Mouse (Mus musculus): ENCODE measurements around the gene Cldnd1. TPM values are rescaled to one million over a fixed set of nuclear protein-coding genes. Genes with fewer than 3 reads are reported as not detected.

The Cldnd1 gene
- polyA plus RNA-seq, 1 experiment from 2014 or later = 92.7 TPM

DNA sequence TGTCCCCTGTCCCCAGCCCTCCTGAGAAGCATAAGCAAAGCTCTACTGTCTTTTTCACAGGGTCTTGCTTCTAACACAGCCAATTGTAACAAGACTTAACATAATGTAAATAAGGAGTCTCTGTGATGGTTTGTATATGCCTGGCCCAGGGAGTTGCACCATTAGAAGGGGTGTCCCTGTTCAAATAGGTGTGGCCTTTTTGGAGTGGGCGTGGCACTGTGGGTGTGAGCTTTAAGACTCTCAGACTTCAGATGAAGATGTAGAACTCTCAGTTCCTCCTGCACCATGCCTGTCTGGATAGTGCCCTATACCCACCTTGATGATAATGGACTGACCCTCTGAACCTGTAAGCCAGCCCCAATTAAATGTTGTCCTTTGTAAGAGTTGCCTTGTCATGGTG is 11.1 kb downstream of the Cldnd1 start:
- Histone ChIP-seq H3K27ac (replicated peaks) (no peak overlapping the region), H3K9ac (ENCODE audit: low read length) (no peak overlapping the region), H3K9me3 (ENCODE audit: control insufficient read depth, low read length) (no peaks in the 10 kb centered on the region), H3K36me3 (ENCODE audit: control insufficient read depth, insufficient read depth, low read length) (no peaks in the 10 kb centered on the region), H3K27me3 (ENCODE audit: control insufficient read depth, insufficient read depth, low read length) (no peaks in the 10 kb centered on the region), H3K4me1 (replicated peaks; ENCODE audit: control insufficient read depth, insufficient read depth) (no peaks in the 10 kb centered on the region), H3K4me2 (replicated peaks; ENCODE audit: low read depth) (no peak overlapping the region), H3K4me3 (ENCODE audit: low read depth, low read length) (no peak overlapping the region)
- DNase-seq (ENCODE audit: low spot score) (no peak), ATAC-seq (ENCODE audit: low FRiP score, low TSS enrichment) (no peak)
- TF ChIP-seq EP300 (optimal IDR thresholded peaks at IDR 0.05) = no peak
- no peak for TF ChIP-seq CTCF (IDR thresholded peaks at IDR 0.05; ENCODE audit: low read depth)
- 73% methylated on average over 1 of the region's 1 CpGs for WGBS

GRCm38 (mm10) chr16:58740751-58741150 is 13.0 kb downstream of the Cldnd1 start:
- DNase-seq (ENCODE audit: low spot score) (no peak), ATAC-seq (ENCODE audit: low FRiP score, low TSS enrichment) (no peak)
- 92% methylated on average over 5 of the region's 5 CpGs for WGBS

GRCm38 (mm10) chr16:58746715-58747114 is 19.0 kb downstream of the Cldnd1 start:
- WGBS = 57% methylated on average over 4 of the region's 4 CpGs
- DNase-seq (ENCODE audit: low spot score) = no peak

More at GRCm38 (mm10) chr16:58740751-58741150, 13.0 kb downstream of the Cldnd1 start:
- Histone ChIP-seq H3K4me3 (ENCODE audit: low read depth, low read length) (no peak overlapping the region), H3K4me1 (replicated peaks; ENCODE audit: control insufficient read depth, insufficient read depth) (no peaks in the 10 kb centered on the region), H3K27ac (replicated peaks) (no peak overlapping the region), H3K27me3 (ENCODE audit: control insufficient read depth, insufficient read depth, low read length) (no peaks in the 10 kb centered on the region), H3K9me3 (ENCODE audit: control insufficient read depth, low read length) (no peaks in the 10 kb centered on the region), H3K9ac (ENCODE audit: low read length) (no peak overlapping the region), H3K4me2 (replicated peaks; ENCODE audit: low read depth) (no peak overlapping the region), H3K36me3 (ENCODE audit: control insufficient read depth, insufficient read depth, low read length) (no peaks in the 10 kb centered on the region)
- TF ChIP-seq CTCF (IDR thresholded peaks at IDR 0.05; ENCODE audit: low read depth) (no peak), EP300 (optimal IDR thresholded peaks at IDR 0.05) (no peak)

DNA sequence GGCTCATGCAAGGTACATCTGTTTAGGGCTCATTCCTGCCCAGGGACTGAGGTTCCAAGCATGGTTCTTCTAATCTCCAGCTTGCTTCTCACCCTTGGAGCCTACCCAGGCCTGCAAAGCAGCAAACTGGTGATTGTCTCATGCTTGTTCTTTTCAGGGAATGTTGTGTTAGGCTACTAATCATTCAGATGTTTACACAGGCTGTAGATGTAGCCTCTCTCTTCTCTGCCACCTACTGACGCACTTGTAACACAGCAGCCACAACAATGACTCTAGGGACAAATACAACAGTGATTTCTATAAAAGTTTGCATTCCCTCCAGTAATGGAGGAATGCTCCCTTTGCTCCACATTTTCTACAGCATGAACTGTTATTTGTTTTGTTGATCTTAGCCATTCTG is 23.6 kb downstream of the Cldnd1 start:
- no peak for TF ChIP-seq EP300 (optimal IDR thresholded peaks at IDR 0.05)
- TF ChIP-seq CTCF (IDR thresholded peaks at IDR 0.05; ENCODE audit: low read depth) = peak; percentile 78
- Histone ChIP-seq H3K4me1 (replicated peaks; ENCODE audit: control insufficient read depth, insufficient read depth) (no peaks in the 10 kb centered on the region), H3K9me3 (ENCODE audit: control insufficient read depth, low read length) (no peaks in the 10 kb centered on the region), H3K4me3 (ENCODE audit: low read depth, low read length) (no peak overlapping the region), H3K27ac (replicated peaks) (no peak overlapping the region), H3K9ac (ENCODE audit: low read length) (no peak overlapping the region), H3K4me2 (replicated peaks; ENCODE audit: low read depth) (no peak overlapping the region), H3K36me3 (ENCODE audit: control insufficient read depth, insufficient read depth, low read length) (no peaks in the 10 kb centered on the region), H3K27me3 (ENCODE audit: control insufficient read depth, insufficient read depth, low read length) (no peaks in the 10 kb centered on the region)
- no peak for DNase-seq (ENCODE audit: low spot score)
- ATAC-seq (ENCODE audit: low FRiP score, low TSS enrichment) = peak; percentile 84; the same call in 1 of the 2 replicates
- WGBS = 15% methylated on average over 1 of the region's 1 CpGs

More at GRCm38 (mm10) chr16:58746715-58747114, 19.0 kb downstream of the Cldnd1 start:
- Histone ChIP-seq H3K27me3 (ENCODE audit: control insufficient read depth, insufficient read depth, low read length) (no peaks in the 10 kb centered on the region), H3K4me1 (replicated peaks; ENCODE audit: control insufficient read depth, insufficient read depth) (no peaks in the 10 kb centered on the region), H3K4me2 (replicated peaks; ENCODE audit: low read depth) (no peak overlapping the region), H3K9me3 (ENCODE audit: control insufficient read depth, low read length) (no peaks in the 10 kb centered on the region), H3K9ac (ENCODE audit: low read length) (no peak overlapping the region), H3K4me3 (ENCODE audit: low read depth, low read length) (no peak overlapping the region), H3K27ac (replicated peaks) (peak overlapping the region; percentile 64; the same call in 1 of the 2 replicates), H3K36me3 (ENCODE audit: control insufficient read depth, insufficient read depth, low read length) (no peaks in the 10 kb centered on the region)
- no peak for ATAC-seq (ENCODE audit: low FRiP score, low TSS enrichment)
- TF ChIP-seq CTCF (IDR thresholded peaks at IDR 0.05; ENCODE audit: low read depth) = no peak

GRCm38 (mm10) chr16:58756191-58756590 is 28.5 kb downstream of the Cldnd1 start:
- Histone ChIP-seq H3K27me3 (ENCODE audit: control insufficient read depth, insufficient read depth, low read length) (no peaks in the 10 kb centered on the region), H3K4me3 (ENCODE audit: low read depth, low read length) (no peak overlapping the region), H3K36me3 (ENCODE audit: control insufficient read depth, insufficient read depth, low read length) (no peaks in the 10 kb centered on the region), H3K4me1 (replicated peaks; ENCODE audit: control insufficient read depth, insufficient read depth) (no peaks in the 10 kb centered on the region), H3K4me2 (replicated peaks; ENCODE audit: low read depth) (no peak overlapping the region), H3K9ac (ENCODE audit: low read length) (no peak overlapping the region), H3K27ac (replicated peaks) (no peak overlapping the region), H3K9me3 (ENCODE audit: control insufficient read depth, low read length) (no peaks in the 10 kb centered on the region)
- ATAC-seq (ENCODE audit: low FRiP score, low TSS enrichment) = no peak
- DNase-seq (ENCODE audit: low spot score) = no peak
- TF ChIP-seq EP300 (optimal IDR thresholded peaks at IDR 0.05) (no peak), CTCF (IDR thresholded peaks at IDR 0.05; ENCODE audit: low read depth) (no peak)

DNA sequence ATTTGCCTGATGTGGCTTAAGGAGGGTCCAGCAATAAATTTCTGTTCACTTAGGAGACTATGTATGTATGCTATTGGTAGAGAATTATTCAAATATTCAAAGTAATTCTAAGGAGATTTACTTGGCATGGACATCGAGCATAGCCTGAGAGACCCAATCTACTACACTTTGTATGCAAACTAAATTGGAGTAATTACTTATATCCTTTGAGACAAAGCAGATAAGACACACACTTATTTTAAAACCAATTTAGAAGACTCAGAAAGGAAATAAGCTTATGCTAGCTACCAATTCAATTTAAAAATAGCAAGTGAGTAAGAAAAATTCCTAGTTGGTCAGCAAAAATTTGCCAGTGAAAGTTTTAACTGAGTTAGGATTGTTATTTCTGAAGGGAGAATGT is 35.4 kb downstream of the Cldnd1 start, which contains the start of gene Olfr172:
Gene Olfr172, minus strand, starts transcription at position 101 of the 400 bp plus-strand sequence.
- Histone ChIP-seq H3K4me1 (replicated peaks; ENCODE audit: control insufficient read depth, insufficient read depth) (no peaks in the 10 kb centered on the region), H3K4me3 (ENCODE audit: low read depth, low read length) (no peak within 1 kb of the TSS), H3K27ac (replicated peaks) (no peak within 1 kb of the TSS), H3K9ac (ENCODE audit: low read length) (no peak within 1 kb of the TSS), H3K27me3 (ENCODE audit: control insufficient read depth, insufficient read depth, low read length) (no peaks in the 10 kb centered on the region), H3K36me3 (ENCODE audit: control insufficient read depth, insufficient read depth, low read length) (no peaks in the 10 kb centered on the region), H3K9me3 (ENCODE audit: control insufficient read depth, low read length) (no peaks in the 10 kb centered on the region), H3K4me2 (replicated peaks; ENCODE audit: low read depth) (no peak within 1 kb of the TSS)
- TF ChIP-seq CTCF (IDR thresholded peaks at IDR 0.05; ENCODE audit: low read depth) (no peak), EP300 (optimal IDR thresholded peaks at IDR 0.05) (no peak)
- WGBS = 73% methylated on average over 1 of the region's 1 CpGs
- DNase-seq (ENCODE audit: low spot score) = no peak
- no peak for ATAC-seq (ENCODE audit: low FRiP score, low TSS enrichment)

Small RNA genes within 50 kb of the gene (microRNA-seq; reads per million reads assigned to microRNA genes)
- gene Gm27564 = not detected

Other genes with a start within 250 kb of the Cldnd1 start
- gene St3gal6, start 203.7 kb upstream of the Cldnd1 start, polyA plus RNA-seq (2015; fragmentation: Nextera tagmentation; extraction: Ambion mirVana) = 7.1 and 8.0 TPM in 2 replicates
- gene Gm813, start 110.9 kb upstream of the Cldnd1 start, polyA plus RNA-seq (2015; fragmentation: Nextera tagmentation; extraction: Ambion mirVana) = not detected in 2 replicates
- not detected in 2 replicates for gene E330017A01Rik, start 89.2 kb upstream of the Cldnd1 start, polyA plus RNA-seq (2015; fragmentation: Nextera tagmentation; extraction: Ambion mirVana)
- 42.3 and 44.9 TPM in 2 replicates for gene Cpox, start 57.6 kb upstream of the Cldnd1 start, polyA plus RNA-seq (2015; fragmentation: Nextera tagmentation; extraction: Ambion mirVana)
- gene Gpr15, start 8.8 kb upstream of the Cldnd1 start, polyA plus RNA-seq (2015; fragmentation: Nextera tagmentation; extraction: Ambion mirVana) = not detected in 2 replicates
- not detected in 2 replicates for gene Olfr172, start 35.3 kb downstream of the Cldnd1 start, polyA plus RNA-seq (2015; fragmentation: Nextera tagmentation; extraction: Ambion mirVana)
- gene Olfr173, start 72.4 kb downstream of the Cldnd1 start, polyA plus RNA-seq (2015; fragmentation: Nextera tagmentation; extraction: Ambion mirVana) = not detected in 2 replicates
- gene Olfr175-ps1, start 98.9 kb downstream of the Cldnd1 start, polyA plus RNA-seq (2015; fragmentation: Nextera tagmentation; extraction: Ambion mirVana) = not detected in 2 replicates
- gene Olfr177, start 146.9 kb downstream of the Cldnd1 start, polyA plus RNA-seq (2015; fragmentation: Nextera tagmentation; extraction: Ambion mirVana) = not detected in 2 replicates
- gene Olfr178, start 164.2 kb downstream of the Cldnd1 start, polyA plus RNA-seq (2015; fragmentation: Nextera tagmentation; extraction: Ambion mirVana) = not detected in 2 replicates
- gene Olfr181, start 200.8 kb downstream of the Cldnd1 start, polyA plus RNA-seq (2015; fragmentation: Nextera tagmentation; extraction: Ambion mirVana) = not detected in 2 replicates
- gene Olfr180, start 201.5 kb downstream of the Cldnd1 start, polyA plus RNA-seq (2015; fragmentation: Nextera tagmentation; extraction: Ambion mirVana) = not detected in 2 replicates

Data from stomach, postnatal 0 days (tissue).